Mouse (Mus musculus): ENCODE measurements at regions not wholly inside any gene's neighbourhood (a gene's known extent, or its start where the extent isn't known, plus 50 kb on each side); places are given as distances from the start of the nearest gene placed in this dataset.
"Not testable (repeated sequence)": the region's sequence is repeated elsewhere in the genome, so short reads cannot be mapped to it uniquely, and the experiment has no call there.

DNA sequence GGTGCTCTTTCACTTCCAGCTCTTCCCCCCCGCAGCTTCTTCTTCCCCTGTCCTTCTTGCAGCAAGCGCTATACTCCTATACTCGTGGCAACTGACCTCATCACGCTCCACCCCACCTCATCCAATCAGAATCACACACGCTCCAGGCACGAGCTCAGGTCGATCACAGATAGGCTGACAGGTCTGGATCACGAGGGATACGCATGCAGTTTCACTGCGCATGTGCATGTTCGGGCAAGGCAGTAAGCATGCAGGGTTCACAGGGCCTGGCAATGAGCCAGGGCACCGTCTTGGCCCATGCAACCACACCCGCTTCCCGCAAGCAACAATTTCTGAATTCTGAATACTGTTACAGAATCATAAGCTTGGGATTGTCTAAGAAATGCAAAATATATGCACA lies 701.9 kb downstream of the Trib2 start:
- TF ChIP-seq CTCF (IDR thresholded peaks at IDR 0.05; ENCODE audit: low read depth, low read length) (no peak), POLR2A (IDR thresholded peaks at IDR 0.05; ENCODE audit: borderline replicate concordance, low read depth, low read length) (no peak)
- Histone ChIP-seq H3K4me3 (ENCODE audit: insufficient read depth, low read length) (no peak overlapping the region), H3K27ac (ENCODE audit: insufficient read depth, low read depth, low read length) (no peak overlapping the region), H3K4me1 (ENCODE audit: control insufficient read depth, insufficient read depth, low read length) (no peaks in the 10 kb centered on the region)

DNA sequence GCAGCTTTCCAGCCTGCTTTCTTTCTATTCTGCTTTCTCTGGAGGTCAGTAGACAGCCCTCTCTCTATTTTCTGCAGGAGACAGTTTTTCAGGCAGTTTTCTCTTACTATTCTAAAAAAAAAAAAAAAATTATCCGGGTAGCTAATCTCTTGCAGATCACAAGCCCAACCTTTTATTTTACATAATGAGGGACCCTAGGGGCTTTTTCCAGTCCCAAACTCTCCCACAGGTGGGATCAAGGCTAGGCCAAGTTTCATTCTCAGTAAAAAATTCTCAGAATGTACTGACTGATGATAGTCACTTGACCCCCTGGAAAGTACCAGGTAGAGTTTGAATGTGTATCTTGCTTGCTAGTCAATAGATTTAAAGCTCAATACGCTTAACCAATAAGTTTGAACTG lies 705.7 kb downstream of the Trib2 start:
- no peak for TF ChIP-seq POLR2A (IDR thresholded peaks at IDR 0.05; ENCODE audit: borderline replicate concordance, low read depth, low read length)
- TF ChIP-seq CTCF (IDR thresholded peaks at IDR 0.05; ENCODE audit: low read depth, low read length) = no peak
- H3K4me3 ChIP-seq (ENCODE audit: insufficient read depth, low read length) = no peak overlapping the region

GRCm38 (mm10) chr12:15104876-15105275 lies 711.8 kb downstream of the Trib2 start:
- no peak for TF ChIP-seq POLR2A (IDR thresholded peaks at IDR 0.05; ENCODE audit: borderline replicate concordance, low read depth, low read length)
- TF ChIP-seq CTCF (IDR thresholded peaks at IDR 0.05; ENCODE audit: low read depth, low read length) = no peak
- Histone ChIP-seq H3K4me3 (ENCODE audit: insufficient read depth, low read length) (no peak overlapping the region), H3K4me1 (ENCODE audit: control insufficient read depth, insufficient read depth, low read length) (no peaks in the 10 kb centered on the region), H3K27ac (ENCODE audit: insufficient read depth, low read depth, low read length) (no peak overlapping the region)

More for the DNA sequence above, 705.7 kb downstream of the Trib2 start:
- Histone ChIP-seq H3K27ac (ENCODE audit: insufficient read depth, low read depth, low read length) (no peak overlapping the region), H3K4me1 (ENCODE audit: control insufficient read depth, insufficient read depth, low read length) (no peaks in the 10 kb centered on the region)

- Histone ChIP-seq H3K4me3 (ENCODE audit: insufficient read depth, low read length) (no peak overlapping the region), H3K4me1 (ENCODE audit: control insufficient read depth, insufficient read depth, low read length) (no peaks in the 10 kb centered on the region), H3K27ac (ENCODE audit: insufficient read depth, low read depth, low read length) (no peak overlapping the region)
- TF ChIP-seq POLR2A (IDR thresholded peaks at IDR 0.05; ENCODE audit: borderline replicate concordance, low read depth, low read length) (no peak), CTCF (IDR thresholded peaks at IDR 0.05; ENCODE audit: low read depth, low read length) (no peak)
Measured at GRCm38 (mm10) chr12:15078615-15079014, 738.1 kb downstream of the Trib2 start.

DNA sequence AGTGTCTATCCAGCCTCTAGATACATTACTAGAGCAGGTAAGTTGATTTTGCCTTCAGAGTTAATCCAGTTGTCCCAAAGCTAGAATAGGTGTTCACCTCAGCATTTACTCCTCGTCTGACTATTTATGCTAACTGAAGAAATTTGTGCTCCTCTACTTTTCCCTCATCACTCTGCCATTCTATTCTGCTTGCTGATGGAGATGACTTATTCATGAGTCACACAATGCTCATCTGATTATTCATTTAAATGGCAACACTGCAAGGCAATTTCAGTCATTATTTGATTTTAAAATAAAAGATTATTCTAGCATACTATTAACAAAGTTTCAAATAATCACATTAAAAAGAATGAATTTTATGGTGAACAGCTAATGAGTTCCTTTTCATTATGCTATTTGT lies 752.4 kb downstream of the Trib2 start:
- Histone ChIP-seq H3K27ac (ENCODE audit: insufficient read depth, low read depth, low read length) (no peak overlapping the region), H3K4me3 (ENCODE audit: insufficient read depth, low read length) (no peak overlapping the region), H3K4me1 (ENCODE audit: control insufficient read depth, insufficient read depth, low read length) (no peaks in the 10 kb centered on the region)
- TF ChIP-seq CTCF (IDR thresholded peaks at IDR 0.05; ENCODE audit: low read depth, low read length) (no peak), POLR2A (IDR thresholded peaks at IDR 0.05; ENCODE audit: borderline replicate concordance, low read depth, low read length) (no peak)

- no peak for TF ChIP-seq POLR2A (IDR thresholded peaks at IDR 0.05; ENCODE audit: borderline replicate concordance, low read depth, low read length)
- TF ChIP-seq CTCF (IDR thresholded peaks at IDR 0.05; ENCODE audit: low read depth, low read length) = no peak
- no peaks in the 10 kb centered on the region for H3K4me1 ChIP-seq (ENCODE audit: control insufficient read depth, insufficient read depth, low read length)
- H3K27ac ChIP-seq (ENCODE audit: insufficient read depth, low read depth, low read length) = no peak overlapping the region
- H3K4me3 ChIP-seq (ENCODE audit: insufficient read depth, low read length) = no peak overlapping the region
Measured at GRCm38 (mm10) chr12:15051387-15051786, 765.3 kb downstream of the Trib2 start.

DNA sequence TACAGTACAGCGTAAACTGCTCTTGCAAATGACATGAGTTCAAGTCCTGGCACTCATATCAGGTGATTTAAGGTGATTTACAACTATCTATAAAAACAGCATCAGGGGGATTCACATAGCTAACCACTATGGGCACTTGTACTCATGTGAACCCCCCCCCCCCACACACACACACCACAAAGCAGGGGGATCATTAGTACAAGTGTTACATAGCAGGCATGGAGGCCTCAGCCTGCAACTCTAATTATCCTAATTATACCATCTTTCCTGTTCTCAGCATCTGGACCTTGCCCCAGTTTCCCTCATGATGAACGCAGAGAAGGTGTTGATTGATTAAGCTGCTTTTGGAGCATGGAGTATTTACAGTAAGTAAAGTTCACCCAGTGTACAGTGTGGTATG lies 773.5 kb downstream of the Trib2 start:
- no peak overlapping the region for H3K4me3 ChIP-seq (ENCODE audit: insufficient read depth, low read length)
- no peak overlapping the region for H3K27ac ChIP-seq (ENCODE audit: insufficient read depth, low read depth, low read length)
- no peaks in the 10 kb centered on the region for H3K4me1 ChIP-seq (ENCODE audit: control insufficient read depth, insufficient read depth, low read length)
- TF ChIP-seq CTCF (IDR thresholded peaks at IDR 0.05; ENCODE audit: low read depth, low read length) = no peak
- no peak for TF ChIP-seq POLR2A (IDR thresholded peaks at IDR 0.05; ENCODE audit: borderline replicate concordance, low read depth, low read length)

- Histone ChIP-seq H3K4me3 (ENCODE audit: insufficient read depth, low read length) (no peak overlapping the region), H3K27ac (ENCODE audit: insufficient read depth, low read depth, low read length) (no peak overlapping the region), H3K4me1 (ENCODE audit: control insufficient read depth, insufficient read depth, low read length) (no peaks in the 10 kb centered on the region)
- TF ChIP-seq CTCF (IDR thresholded peaks at IDR 0.05; ENCODE audit: low read depth, low read length) (no peak), POLR2A (IDR thresholded peaks at IDR 0.05; ENCODE audit: borderline replicate concordance, low read depth, low read length) (no peak)
Measured at GRCm38 (mm10) chr12:15011091-15011490, 805.6 kb downstream of the Trib2 start.

DNA sequence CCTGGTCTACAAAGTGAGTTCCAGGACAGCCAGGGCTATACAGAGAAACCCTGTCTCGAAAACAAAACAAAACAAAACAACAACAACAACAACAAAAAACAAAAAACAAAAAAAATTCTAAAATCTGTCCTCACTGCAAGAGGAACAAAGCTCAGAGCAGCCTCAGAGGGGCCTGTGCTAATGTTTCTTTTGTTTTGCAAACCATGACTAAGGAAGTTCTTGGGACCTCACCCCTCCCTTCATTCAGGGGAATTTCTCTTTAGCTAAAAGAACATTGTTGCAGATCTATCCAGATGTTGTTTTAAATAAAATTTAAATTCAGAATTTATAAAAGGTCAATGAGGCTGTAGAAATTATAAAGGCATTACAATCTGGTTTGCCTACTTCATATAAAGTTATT lies 814.3 kb downstream of the Trib2 start:
- not testable (repeated sequence) for H3K27ac ChIP-seq (ENCODE audit: insufficient read depth, low read depth, low read length); H3K4me1 ChIP-seq (ENCODE audit: control insufficient read depth, insufficient read depth, low read length); H3K4me3 ChIP-seq (ENCODE audit: insufficient read depth, low read length)
